15 mouse cellular contexts compared by ENCODE assay signal in the genomic region with DNA sequence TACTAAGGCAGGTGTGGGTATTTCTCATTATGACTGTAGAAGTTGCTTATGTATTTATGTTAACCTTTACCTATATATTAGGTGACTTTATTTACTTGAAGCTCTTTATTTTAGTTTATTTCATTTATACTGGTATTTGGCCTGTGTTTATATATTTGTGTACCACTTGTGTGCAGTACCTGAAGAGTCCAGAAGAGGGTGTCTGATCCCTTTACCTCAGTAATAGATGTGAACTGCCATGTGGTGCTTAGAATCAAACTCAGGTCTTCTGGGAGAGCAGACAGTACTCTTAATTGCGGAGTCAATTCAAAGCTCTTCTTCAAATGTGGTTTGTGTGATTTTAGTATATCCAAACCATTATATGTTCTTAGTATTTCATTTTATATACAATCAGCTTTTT. TPM values are rescaled to one million over a fixed set of nuclear protein-coding genes. Genes with fewer than 3 reads are reported as not detected.
DNase-seq lines count a peak whose midpoint lies in the region; ATAC-seq and TF ChIP-seq lines count a peak whose summit lies in the region.
"Had no signal": no experiment of that assay in that cellular context is flagged by ENCODE, and none has a peak within 500 bp of the region (broad histone marks: within the 10 kb centered on the region; RNA-seq: fewer than 3 reads in every experiment).

No protein-coding gene starts in this region.

- 0 out of 2 replicates have a peak, but pooled peaks cover 3% of the 10 kb centered on the region for H3K9me3 ChIP-seq in heart, embryonic 12.5 days (replicated peaks)
- no peaks in the 10 kb centered on the region for H3K9me3 ChIP-seq in lung, embryonic 14.5 days (ENCODE audit: low read depth, low read length)
- H3K9me3 ChIP-seq: hindbrain, embryonic 12.5 days had no signal

- no peak overlapping the region for H3K27ac ChIP-seq in heart, embryonic 12.5 days (ENCODE audit: poor library complexity, severe bottlenecking)
- no peak overlapping the region for H3K27ac ChIP-seq in lung, embryonic 14.5 days (ENCODE audit: low read depth)
- H3K27ac ChIP-seq: hindbrain, embryonic 12.5 days had no signal

- 0 out of 2 replicates have a peak, but pooled peaks have one; percentile 41 for TF ChIP-seq CTCF in lung, embryonic 14.5 days (IDR thresholded peaks at IDR 0.05; ENCODE audit: low read depth)

- no peak overlapping the region for H3K4me3 ChIP-seq in heart, embryonic 12.5 days
- no peak overlapping the region for H3K4me3 ChIP-seq in lung, embryonic 14.5 days (ENCODE audit: low read depth, low read length)
- H3K4me3 ChIP-seq: hindbrain, embryonic 12.5 days had no signal

- ATAC-seq in heart, embryonic 12.5 days (ENCODE audit: insufficient number of reproducible peaks, low FRiP score), result no peak
- ATAC-seq in lung, embryonic 14.5 days (ENCODE audit: insufficient read depth), result no peak

- H3K4me2 ChIP-seq in heart, embryonic 12.5 days, result no peak overlapping the region
- no peak overlapping the region for H3K4me2 ChIP-seq in lung, embryonic 14.5 days
- H3K4me2 ChIP-seq: heart, embryonic 11.5 days; hindbrain, embryonic 12.5 days had no signal

- H3K36me3 ChIP-seq in heart, embryonic 12.5 days, result peaks cover 31% of the 10 kb centered on the region
- H3K36me3 ChIP-seq in lung, embryonic 14.5 days (ENCODE audit: insufficient read depth), result peaks cover 41% of the 10 kb centered on the region

- peak; percentile 1 for DNase-seq in heart, adult 11 months
- DNase-seq in lung, embryonic 14.5 days, result peak; percentile 16
- no peak for DNase-seq in lung, postnatal 4 days
- peak; percentile 22 for DNase-seq in CD4-positive helper T cell, adult 2 months (ENCODE audit: low read depth, low spot score)
- DNase-seq in ZHBTc4 (ENCODE audit: low read depth, low spot score), result peak; percentile 58
- DNase-seq in yolk sac, embryonic 10.5 days (ENCODE audit: low spot score), result no peak
- no peak for DNase-seq in c-Kit-positive CD71-positive TER-119-positive erythroid progenitor cells, embryonic 14.5 days (ENCODE audit: low spot score)
- DNase-seq: adrenal gland, postnatal 36 days; cerebellum, adult 2 months; kidney, postnatal 14 days; midbrain, embryonic 14.5 days; thymus, adult 2 months had no signal

- 97% methylated on average over 1 of the region's 1 CpGs for WGBS in heart, embryonic 12.5 days
- WGBS in lung, embryonic 14.5 days, result 98% methylated on average over 1 of the region's 1 CpGs

- H3K9ac ChIP-seq in heart, embryonic 12.5 days, result no peak overlapping the region
- no peak overlapping the region for H3K9ac ChIP-seq in lung, embryonic 14.5 days
- H3K9ac ChIP-seq: hindbrain, embryonic 12.5 days had no signal

- no peaks in the 10 kb centered on the region for H3K27me3 ChIP-seq in heart, embryonic 12.5 days (replicated peaks)
- no peaks in the 10 kb centered on the region for H3K27me3 ChIP-seq in lung, embryonic 14.5 days (ENCODE audit: insufficient read depth, low read length)
- H3K27me3 ChIP-seq: hindbrain, embryonic 12.5 days had no signal

- peaks cover 7% of the 10 kb centered on the region; the same call in 1 of the 2 replicates for H3K4me1 ChIP-seq in heart, embryonic 12.5 days (replicated peaks)
- H3K4me1 ChIP-seq in lung, embryonic 14.5 days (ENCODE audit: insufficient read depth), result no peaks in the 10 kb centered on the region
- H3K4me1 ChIP-seq: hindbrain, embryonic 12.5 days had no signal

RNA-seq across cellular contexts. Expression of gene Tlk2, which starts 35.6 kb away (rescaled TPM):
- 20.7 and 21.0 TPM in 2 replicates for polyA plus RNA-seq in heart, embryonic 12.5 days (2016; fragmentation: Nextera tagmentation; extraction: Ambion mirVana)
- polyA plus RNA-seq in lung, embryonic 14.5 days (2014; fragmentation: Nextera tagmentation; extraction: Ambion mirVana), result 26.8 and 28.0 TPM in 2 replicates

Comparison
In these comparisons a context has a peak if more than half of its experiments do, and no peak if none do; other contexts are left out.
1. DNase-seq: peak in heart, adult 11 months (single experiment), lung, embryonic 14.5 days (single experiment), CD4-positive helper T cell, adult 2 months (single experiment) and ZHBTc4 (single experiment); none in lung, postnatal 4 days (0 of 2), yolk sac, embryonic 10.5 days (single experiment) and c-Kit-positive CD71-positive TER-119-positive erythroid progenitor cells, embryonic 14.5 days (single experiment).